ENCODE assay signal across 13 mouse cellular contexts in genomic region chr1:131345422-131346419, GRCm38 (mm10).
DNase-seq lines count a peak whose midpoint lies in the region; ATAC-seq and TF ChIP-seq lines count a peak whose summit lies in the region.
"Had no signal": no experiment of that assay in that cellular context is flagged by ENCODE, and none has a peak within 500 bp of the region (broad histone marks: within the 10 kb centered on the region; RNA-seq: fewer than 3 reads in every experiment).

No protein-coding gene starts in this region.

- DNase-seq in thymus, adult 2 months, result no peak
- no peak for DNase-seq in thymus, postnatal 10 days (ENCODE audit: low spot score in 2 of 2)
- DNase-seq in kidney, postnatal 36 days, result peak; percentile 32 to 63
- no peak for DNase-seq in B cell, adult 2 months
- no peak for DNase-seq in urinary bladder, postnatal 36 days (ENCODE audit: low spot score in 2 of 2)
- no peak for DNase-seq in layer of hippocampus, postnatal 14 days (ENCODE audit: low spot score in 2 of 2)
- DNase-seq in cerebellum, adult 8-10 months, result no peak
- DNase-seq: cerebellum, postnatal 10 days; midbrain, embryonic 14.5 days; right cerebral cortex, postnatal 25 days had no signal

- H3K4me2 ChIP-seq in heart, embryonic 12.5 days, result peak overlapping the region; percentile 24; the same call in 1 of the 2 replicates
- H3K4me2 ChIP-seq: embryonic facial prominence, embryonic 15.5 days; liver, embryonic 12.5 days had no signal

- no peaks in the 10 kb centered on the region for H3K9me3 ChIP-seq in heart, embryonic 12.5 days (replicated peaks)
- H3K9me3 ChIP-seq: embryonic facial prominence, embryonic 15.5 days; liver, embryonic 12.5 days had no signal

- no peaks in the 10 kb centered on the region for H3K27me3 ChIP-seq in thymus, adult 2 months (ENCODE audit: control insufficient read depth, insufficient read depth, low read length)
- no peaks in the 10 kb centered on the region for H3K27me3 ChIP-seq in heart, embryonic 12.5 days (replicated peaks)
- H3K27me3 ChIP-seq: embryonic facial prominence, embryonic 15.5 days; liver, embryonic 12.5 days had no signal

- H3K36me3 ChIP-seq in thymus, adult 2 months (ENCODE audit: control insufficient read depth, insufficient read depth, low read length), result peaks cover 6% of the 10 kb centered on the region
- H3K36me3 ChIP-seq in heart, embryonic 12.5 days, result peaks cover 45% of the 10 kb centered on the region

- no peak overlapping the region for H3K9ac ChIP-seq in heart, embryonic 12.5 days
- H3K9ac ChIP-seq: embryonic facial prominence, embryonic 15.5 days; liver, embryonic 12.5 days had no signal

- TF ChIP-seq CTCF in thymus, adult 2 months (IDR thresholded peaks at IDR 0.05; ENCODE audit: borderline replicate concordance, control insufficient read depth, extremely low read depth, insufficient read depth, low read length, poor library complexity), result no peak

- ATAC-seq in heart, embryonic 12.5 days (ENCODE audit: insufficient number of reproducible peaks, low FRiP score), result peak; percentile 73
- ATAC-seq: liver, embryonic 12.5 days had no signal

- no peak for TF ChIP-seq POLR2A in thymus, adult 2 months (IDR thresholded peaks at IDR 0.05; ENCODE audit: control insufficient read depth, extremely low read depth, insufficient read depth, low read length, poor library complexity)

- 82% methylated on average over 5 of the region's 5 CpGs for WGBS in thymus, adult 2 months
- whole genome bisulfite sequencing in heart, embryonic 12.5 days, result 34% methylated on average over 5 of the region's 5 CpGs

- peak overlapping the region; percentile 37; the same call in 1 of the 2 replicates for H3K27ac ChIP-seq in thymus, adult 2 months (ENCODE audit: control insufficient read depth, insufficient read depth, low read length)
- peak overlapping the region; percentile 85 for H3K27ac ChIP-seq in heart, embryonic 12.5 days (ENCODE audit: poor library complexity, severe bottlenecking)
- H3K27ac ChIP-seq: embryonic facial prominence, embryonic 15.5 days; liver, embryonic 12.5 days had no signal

- H3K4me1 ChIP-seq in thymus, adult 2 months (replicated peaks; ENCODE audit: control insufficient read depth, insufficient read depth, low read length), result peaks cover 27% of the 10 kb centered on the region
- H3K4me1 ChIP-seq in heart, embryonic 12.5 days (replicated peaks), result peaks cover 31% of the 10 kb centered on the region
- H3K4me1 ChIP-seq: liver, embryonic 12.5 days had no signal

- no peak overlapping the region for H3K4me3 ChIP-seq in thymus, adult 2 months (ENCODE audit: control insufficient read depth, insufficient read depth, low read length)
- H3K4me3 ChIP-seq in heart, embryonic 12.5 days, result no peak overlapping the region
- H3K4me3 ChIP-seq: embryonic facial prominence, embryonic 15.5 days; liver, embryonic 12.5 days had no signal

Comparison
In these comparisons a context has a peak if more than half of its experiments do, and no peak if none do; other contexts are left out.
1. DNase-seq: peak in kidney, postnatal 36 days (2 of 2); none in thymus, adult 2 months (single experiment), thymus, postnatal 10 days (0 of 2), B cell, adult 2 months (0 of 2), urinary bladder, postnatal 36 days (0 of 2), layer of hippocampus, postnatal 14 days (0 of 2) and cerebellum, adult 8-10 months (single experiment).